Mouse (Mus musculus): Measurements from ENCODE around the gene Gprc5c.

Gprc5c gene

DNA sequence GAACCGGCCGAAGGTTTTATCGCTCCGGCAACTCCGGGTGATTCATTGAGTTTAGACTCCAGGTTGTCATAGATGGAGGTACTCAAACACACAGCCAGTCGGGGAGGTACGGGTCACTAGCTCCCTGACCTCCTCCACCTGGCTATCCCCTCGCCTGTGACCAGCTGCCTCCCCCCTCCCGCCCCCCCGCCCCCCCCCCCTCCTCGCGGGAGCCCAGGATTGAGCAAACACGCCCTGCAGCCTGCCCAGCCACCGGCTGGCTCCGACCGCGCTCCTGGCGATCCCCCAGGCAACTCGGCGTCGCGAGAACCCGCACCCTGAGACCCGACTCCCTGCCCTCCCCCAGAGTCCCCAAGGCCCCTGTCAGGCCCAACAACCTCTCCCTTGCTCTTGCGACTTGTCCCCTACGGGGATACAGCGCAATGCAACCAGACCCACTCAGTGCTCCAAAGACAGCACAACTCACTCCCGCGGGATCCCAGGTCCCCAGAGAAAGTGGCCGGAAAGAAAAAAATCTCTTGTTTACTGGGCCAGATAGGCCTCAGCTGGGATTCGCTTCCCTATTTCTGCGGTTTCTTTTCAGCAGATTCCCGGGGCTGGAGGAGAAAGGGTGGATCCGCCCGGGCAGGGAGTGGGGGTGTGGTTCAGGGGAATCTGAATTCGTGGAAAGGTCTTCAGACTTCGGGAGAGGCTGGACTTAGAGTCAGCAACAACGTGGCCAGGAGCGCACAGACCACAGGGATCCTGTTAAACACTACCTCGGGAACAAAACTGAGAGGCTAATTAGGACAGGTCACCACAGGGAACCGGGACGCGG lies at the start of gene Gprc5c:
Gene Gprc5c, plus strand, starts transcription at position 701 of the 817 bp plus-strand sequence.
- in situ Hi-C loops (cut with MboI, MseI): no loop called here

GRCm38 (mm10) chr11:114801906-114802305 lies 49.0 kb upstream of the Gprc5c start:
- in situ Hi-C loops (cut with MboI, MseI): no loop called here

GRCm38 (mm10) chr11:114802540-114803267 lies 48.2 kb upstream of the Gprc5c start:
- in situ Hi-C loops (cut with MboI, MseI): no loop called here

GRCm38 (mm10) chr11:114803990-114804389 lies 47.0 kb upstream of the Gprc5c start:
- in situ Hi-C loops (cut with MboI, MseI): no loop called here

GRCm38 (mm10) chr11:114807025-114807424 lies 43.9 kb upstream of the Gprc5c start:
- in situ Hi-C loops (cut with MboI, MseI): no loop called here

DNA sequence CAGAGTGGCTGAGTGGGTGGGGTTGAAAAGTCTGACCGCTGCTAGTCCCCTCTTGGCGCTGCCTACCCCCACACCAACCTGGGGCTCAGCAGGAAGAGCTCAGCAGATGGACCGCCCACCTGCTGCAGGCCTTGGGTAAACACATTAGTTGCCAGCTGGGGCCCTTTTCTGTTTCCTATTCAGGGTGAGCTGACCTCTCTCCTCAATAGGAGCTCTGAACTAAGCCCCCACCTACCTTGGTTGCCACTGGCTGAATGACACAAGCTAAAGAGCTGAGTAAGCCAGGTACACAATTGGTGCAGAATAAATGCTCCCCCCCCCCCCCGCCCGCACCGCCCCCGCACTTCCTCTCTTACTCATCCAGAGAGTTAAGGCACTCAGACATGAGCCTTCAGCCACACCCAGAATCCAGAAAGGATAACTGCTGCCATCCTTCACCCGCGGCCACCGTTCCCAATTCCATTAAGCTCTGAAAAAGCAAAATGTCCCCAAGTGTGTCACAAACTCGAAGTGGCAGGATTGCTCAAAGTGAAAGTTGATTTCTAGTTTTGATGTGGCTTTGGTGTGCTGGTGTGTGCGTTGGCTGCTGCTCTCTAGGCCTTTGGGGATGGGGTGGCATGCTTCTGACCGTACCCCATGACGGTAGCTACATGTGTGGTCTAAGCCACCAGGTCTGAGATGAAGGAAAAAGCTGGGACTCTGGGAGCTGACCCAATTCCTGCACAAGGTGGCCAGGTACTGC lies 43.1 kb upstream of the Gprc5c start:
- in situ Hi-C loops (cut with MboI, MseI): no loop called here

DNA sequence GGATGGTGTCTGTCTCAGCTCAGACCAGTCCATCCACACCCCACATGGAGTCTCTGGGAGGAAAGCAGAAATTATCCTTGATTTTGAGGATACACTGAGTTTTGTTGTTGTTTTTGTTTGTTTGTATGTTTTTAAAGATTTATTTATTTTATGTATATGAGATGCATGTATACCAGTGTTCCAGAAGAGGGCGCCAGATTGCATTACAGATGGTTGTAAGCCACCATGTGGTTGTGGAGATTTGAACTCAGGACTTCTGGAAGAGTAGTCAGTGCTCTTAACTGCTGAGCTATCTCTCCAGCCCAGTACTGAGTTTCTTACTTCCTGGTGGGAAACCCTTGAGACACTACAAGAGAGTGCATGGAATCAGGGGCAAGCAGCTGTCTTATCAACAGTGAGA lies 41.6 kb upstream of the Gprc5c start:
- in situ Hi-C loops (cut with MboI, MseI): no loop called here

DNA sequence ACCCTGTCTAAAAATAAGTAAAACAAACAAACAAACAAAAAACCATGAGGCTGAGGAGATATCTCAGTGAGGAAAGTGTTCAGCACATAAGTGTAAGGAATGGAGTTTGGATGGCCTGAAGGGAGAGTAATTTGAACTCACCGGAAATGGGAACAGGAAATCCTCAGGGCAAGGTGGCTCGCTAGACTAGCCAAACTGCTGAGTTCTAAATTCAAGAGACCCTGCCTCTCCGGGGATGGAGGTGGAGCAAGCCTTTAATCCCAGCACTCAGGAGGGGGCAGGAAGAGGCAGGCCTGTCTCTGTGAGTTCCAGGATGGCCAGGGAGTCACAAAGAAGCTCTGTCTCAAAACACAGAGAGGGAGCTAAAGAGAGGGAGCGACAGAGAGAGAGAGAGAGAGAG lies 40.6 kb upstream of the Gprc5c start:
- in situ Hi-C loops (cut with MboI, MseI): no loop called here

- in situ Hi-C loops (cut with MboI, MseI): no loop called here
These were observed 38.2 kb upstream of the Gprc5c start for GRCm38 (mm10) chr11:114812731-114813240.

DNA sequence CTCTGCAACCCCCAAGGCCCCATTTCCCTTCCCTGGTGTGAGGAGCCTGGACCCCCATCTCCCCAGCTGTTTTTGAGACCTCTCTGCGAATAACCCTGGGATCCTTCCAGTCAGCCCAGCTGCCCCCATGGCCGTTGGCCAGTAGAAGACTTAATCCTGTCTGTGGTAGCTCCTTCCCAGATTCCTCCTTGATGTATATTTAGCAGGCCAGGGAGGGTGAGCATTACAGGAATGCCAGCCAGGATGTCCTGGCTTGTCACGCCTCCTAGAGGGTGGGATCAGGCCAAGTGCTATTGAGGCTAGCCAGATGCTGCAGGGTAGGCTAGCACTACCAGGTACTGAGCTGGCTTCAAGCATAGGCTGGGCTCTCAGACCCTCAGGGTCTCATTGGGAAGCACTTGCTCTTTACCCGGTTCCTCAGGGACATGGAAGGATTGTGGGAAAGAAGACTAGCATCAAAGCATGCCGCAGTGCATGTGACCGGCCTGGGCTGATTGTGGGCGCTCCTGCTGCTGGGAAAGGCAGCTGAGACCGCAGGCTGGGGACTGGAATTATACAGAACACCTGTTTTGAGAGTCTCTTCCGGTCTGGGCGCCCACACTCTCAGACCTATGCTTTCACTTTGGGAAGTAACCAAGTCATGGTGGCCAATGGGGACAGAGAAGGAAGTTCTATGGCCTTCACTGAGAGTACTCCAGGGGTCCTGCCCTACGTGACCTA lies 35.9 kb upstream of the Gprc5c start:
- in situ Hi-C loops (cut with MboI, MseI): loop anchor here (5.0 kb wide), 1 partner anchor 92 kb away; no protein-coding TSS in a partner anchor

GRCm38 (mm10) chr11:114816934-114817333 lies 34.0 kb upstream of the Gprc5c start:
- in situ Hi-C loops (cut with MboI, MseI): loop anchor here (5.0 kb wide), 1 partner anchor 90 kb away; no protein-coding TSS in a partner anchor

DNA sequence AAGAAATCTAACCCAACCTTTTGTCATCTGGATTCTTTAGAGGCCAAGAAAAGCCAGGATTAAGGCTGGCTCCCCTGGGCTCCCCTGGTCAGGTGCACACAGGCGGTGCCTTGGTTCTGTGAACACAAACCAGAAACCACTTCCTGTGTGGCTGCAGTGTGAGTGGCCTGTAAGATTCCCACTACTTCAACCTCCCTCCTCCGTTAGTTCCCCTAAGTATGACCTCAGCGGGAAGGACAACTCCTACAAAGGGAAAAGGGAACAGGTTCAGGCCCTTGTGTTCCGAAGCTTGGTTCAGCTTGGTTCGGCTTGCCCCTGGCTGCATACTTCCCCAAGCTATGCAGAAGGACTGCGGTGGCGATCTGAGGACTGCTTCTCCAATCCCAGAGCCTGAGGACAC lies 32.8 kb upstream of the Gprc5c start:
- in situ Hi-C loops (cut with MboI, MseI): loop anchor here (5.0 kb wide), 1 partner anchor 89 kb away; no protein-coding TSS in a partner anchor

DNA sequence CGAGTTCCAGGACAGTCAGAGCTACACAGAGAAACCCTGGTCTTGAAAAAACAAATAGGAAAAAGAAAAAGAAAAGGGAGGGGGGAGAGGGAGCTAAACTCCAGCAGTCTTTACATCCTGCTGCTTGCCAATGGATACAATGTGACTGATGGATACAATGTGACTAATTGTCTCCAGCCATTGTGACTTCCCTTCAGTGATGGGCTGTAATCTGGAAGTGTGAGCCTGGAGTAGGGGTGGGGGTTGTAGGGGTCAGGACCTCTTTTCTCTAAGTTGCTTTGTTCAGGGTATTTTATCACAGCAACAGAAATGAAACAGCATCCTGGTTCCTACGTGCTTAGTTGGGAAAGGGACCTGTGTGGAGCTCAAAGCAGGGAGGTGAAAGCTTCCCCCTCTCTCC lies 31.8 kb upstream of the Gprc5c start:
- in situ Hi-C loops (cut with MboI, MseI): loop anchor here (5.0 kb wide), 1 partner anchor 88 kb away; no protein-coding TSS in a partner anchor

DNA sequence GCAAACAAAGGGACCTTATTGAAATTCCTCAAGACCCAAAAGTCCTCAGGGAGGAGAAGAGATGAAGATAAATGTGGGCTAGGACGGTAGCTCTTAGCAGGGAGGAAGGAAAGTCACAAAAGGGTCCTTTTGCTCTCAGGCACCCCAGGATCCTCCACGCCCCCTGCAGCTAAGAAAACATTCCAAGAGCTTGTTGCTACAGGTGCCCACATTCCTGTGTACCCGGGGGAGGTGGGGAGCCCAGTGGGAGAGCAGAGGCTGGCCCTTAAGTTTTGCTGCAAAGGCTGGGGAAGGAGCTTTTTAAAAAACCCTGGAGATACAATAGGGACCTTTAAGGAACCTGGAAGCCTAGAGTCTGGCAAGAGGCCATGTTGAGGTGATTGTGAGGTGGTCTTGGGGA lies 30.5 kb upstream of the Gprc5c start:
- in situ Hi-C loops (cut with MboI, MseI): no loop called here

DNA sequence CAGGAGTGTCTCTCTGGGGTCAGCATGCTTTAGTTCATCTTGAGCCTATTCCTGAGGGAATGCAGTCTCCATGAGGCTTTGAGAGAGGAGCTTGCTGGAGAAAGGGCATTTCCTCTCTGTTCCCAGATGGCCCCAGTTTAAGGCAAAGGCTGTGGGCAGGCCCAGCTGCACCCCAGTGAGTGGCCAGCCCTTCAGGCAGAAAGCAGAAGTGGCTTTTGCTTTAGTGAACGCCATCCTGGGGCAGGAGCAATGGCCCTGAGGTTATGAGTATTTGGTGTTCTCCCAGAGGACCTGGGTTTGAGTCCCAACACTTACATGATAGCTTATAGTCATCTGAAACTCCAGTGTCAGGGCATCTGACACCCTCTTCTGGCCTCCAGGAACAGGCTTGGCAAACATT lies 29.6 kb upstream of the Gprc5c start:
- in situ Hi-C loops (cut with MboI, MseI): no loop called here

GRCm38 (mm10) chr11:114822727-114823126 lies 28.2 kb upstream of the Gprc5c start:
- in situ Hi-C loops (cut with MboI, MseI): no loop called here

DNA sequence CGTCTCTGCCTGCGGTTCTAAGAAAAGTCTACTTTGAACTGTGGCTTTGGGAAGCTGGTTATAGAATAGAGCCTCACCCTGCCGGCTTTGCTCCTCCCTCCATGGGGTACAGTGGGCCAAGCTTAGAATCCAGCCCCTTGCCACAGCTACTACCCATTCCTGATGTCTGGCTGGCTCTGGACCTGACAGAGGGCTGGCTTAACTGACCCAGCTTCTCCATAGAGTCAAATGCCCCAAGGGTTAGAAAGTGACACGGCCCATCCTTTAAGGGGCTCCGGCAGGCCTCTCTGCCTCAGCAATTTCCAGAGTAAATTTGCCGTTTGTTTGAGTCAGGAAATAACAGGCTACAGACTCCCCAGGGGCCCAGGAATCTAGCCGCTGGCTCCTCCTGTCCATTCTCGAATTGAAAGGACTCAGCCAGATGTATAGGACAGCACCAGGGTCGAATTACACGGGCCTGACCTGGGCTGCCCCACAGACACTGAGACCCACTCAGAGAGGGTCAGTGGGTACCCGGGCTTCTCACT lies 27.7 kb upstream of the Gprc5c start:
- in situ Hi-C loops (cut with MboI, MseI): no loop called here

GRCm38 (mm10) chr11:114826686-114827085 lies 24.3 kb upstream of the Gprc5c start:
- in situ Hi-C loops (cut with MboI, MseI): no loop called here

DNA sequence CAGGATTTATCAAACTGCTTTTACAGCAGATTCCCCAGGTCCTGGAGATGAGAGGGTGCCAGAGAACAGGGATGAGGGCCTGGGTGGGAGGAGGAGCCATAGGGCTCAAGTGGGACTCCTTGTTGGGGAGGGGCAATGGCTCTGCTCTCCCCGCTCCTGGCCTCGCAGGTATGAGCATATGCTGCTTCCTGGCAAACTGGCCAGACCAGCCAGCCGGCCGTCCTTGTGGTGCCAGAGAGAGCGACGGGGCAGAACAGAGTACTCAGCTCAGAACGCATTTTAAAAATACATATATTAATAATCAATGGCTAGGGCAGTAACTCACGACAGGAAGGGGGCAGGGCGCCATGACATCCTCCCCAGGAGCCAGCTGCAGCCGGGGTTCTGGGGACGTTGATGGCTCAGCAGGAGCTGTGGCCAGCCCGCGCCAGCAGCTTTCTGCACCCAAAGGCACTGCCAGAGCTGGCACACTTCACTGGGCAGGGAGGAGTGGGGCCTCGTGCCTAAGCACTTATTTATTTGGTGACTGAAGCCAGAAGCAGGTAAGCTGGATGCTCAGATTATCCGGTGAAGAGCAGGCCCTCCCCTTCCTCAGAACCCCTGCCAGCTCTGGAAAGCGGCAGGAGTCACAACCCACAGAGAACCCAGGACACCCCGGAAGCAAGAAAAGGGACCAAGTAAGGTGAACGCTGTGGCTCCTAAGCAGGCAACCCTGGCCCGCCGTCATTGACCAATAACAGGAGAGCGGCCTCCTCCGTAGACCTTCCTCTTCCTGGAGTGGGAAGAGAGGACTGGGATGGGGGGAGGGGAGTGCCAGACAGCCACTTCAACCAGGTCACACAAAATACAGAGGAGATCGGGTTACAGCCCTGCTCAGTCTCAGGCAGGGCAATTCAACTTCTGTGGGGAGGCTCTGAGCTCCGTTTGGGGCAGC lies 21.2 kb upstream of the Gprc5c start:
- in situ Hi-C loops (cut with MboI, MseI): no loop called here

- in situ Hi-C loops (cut with MboI, MseI): no loop called here
These were observed 20.5 kb upstream of the Gprc5c start for GRCm38 (mm10) chr11:114830433-114830773.

All from T-helper 1 cell (primary cell).